Mouse (Mus musculus) right cerebral cortex, postnatal 4 days (tissue): ENCODE results near the gene Gm20388.

ENCODE experiments used
- DNase-seq: peaks from one replicate; pipeline ENCODE4 v3.0.0-alpha.2; 2022

The Gm20388 gene

DNA sequence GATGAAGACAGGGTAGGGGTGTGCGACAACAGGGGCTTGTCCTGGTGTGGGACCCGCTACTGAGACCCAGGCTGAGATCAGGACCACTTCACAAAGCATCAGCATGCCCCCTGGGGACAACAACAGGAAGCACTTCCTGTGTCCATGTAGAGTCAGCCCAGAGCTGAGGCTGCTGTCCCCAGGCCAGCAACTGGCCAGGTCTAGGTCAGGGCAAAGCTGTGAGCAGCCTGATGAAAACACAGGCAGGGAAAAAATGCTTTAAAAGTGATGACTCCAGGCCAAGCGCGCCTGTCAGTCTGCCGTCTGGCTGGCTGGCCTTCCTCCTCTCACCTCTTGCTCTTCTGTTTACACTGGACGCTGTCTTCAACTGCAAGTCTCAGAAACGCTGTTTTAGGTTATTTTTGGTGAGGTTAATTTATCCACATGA, 1721.0 kb downstream of the Gm20388 start:
- DNase-seq, result no peak

DNA sequence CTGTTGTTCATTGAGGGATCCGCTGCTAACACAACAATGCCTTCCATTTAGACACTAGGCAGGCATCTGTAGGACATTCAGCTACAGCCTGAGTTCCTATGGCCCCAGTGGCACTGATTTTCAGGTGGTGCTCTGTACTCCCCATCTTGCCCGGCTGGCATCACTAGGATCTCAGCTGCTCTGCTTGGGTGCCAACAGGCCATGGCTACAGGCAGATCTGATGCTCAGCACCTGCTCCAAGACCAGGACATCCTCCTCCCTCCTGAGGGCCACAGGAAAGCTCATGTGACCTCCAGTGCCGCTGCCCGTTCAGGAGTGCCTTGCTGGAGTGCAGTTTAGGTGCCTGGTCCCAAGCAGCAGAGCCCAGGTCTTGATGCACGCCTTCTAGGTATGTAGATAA, 1721.8 kb downstream of the Gm20388 start:
- no peak for DNase-seq

DNA sequence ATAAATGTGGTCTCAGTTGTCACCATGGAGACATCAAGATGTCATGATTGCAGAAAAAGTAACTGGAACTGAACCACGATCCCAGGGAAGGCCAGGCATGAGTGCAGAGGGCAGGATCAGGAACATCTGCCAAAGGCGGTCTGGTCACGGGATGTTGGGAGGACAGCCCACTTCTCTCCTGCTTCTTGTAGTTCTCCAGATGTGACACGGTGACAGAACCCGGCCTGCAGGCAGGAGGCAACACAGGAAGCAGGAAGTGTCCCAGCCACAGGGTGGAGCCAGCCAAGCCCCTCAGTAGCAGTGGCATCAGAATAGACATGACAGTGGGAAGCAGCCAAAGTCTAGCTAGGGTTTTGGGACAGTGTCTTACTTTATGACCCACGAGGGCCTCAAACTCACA, 1724.9 kb downstream of the Gm20388 start:
- no peak for DNase-seq

DNA sequence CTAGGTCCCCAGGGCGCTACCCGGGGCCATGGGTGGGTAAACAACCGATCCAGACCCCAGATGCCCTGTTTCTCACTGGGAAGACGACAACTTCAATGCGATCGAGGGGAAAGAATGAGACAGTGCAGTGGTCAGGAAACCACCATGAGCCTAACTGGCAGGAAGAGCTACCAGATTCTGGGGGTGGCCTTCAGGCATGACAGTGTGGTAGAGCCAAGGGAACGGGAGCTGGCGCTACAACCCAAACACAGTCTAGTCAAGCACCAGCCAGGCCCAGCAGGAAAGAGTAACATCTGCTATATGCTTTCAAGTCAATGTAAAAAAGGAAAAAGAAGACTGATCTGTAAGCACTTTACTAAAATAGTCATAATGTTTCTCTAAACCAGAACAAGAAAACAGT, 1725.5 kb downstream of the Gm20388 start:
- no peak for DNase-seq

DNA sequence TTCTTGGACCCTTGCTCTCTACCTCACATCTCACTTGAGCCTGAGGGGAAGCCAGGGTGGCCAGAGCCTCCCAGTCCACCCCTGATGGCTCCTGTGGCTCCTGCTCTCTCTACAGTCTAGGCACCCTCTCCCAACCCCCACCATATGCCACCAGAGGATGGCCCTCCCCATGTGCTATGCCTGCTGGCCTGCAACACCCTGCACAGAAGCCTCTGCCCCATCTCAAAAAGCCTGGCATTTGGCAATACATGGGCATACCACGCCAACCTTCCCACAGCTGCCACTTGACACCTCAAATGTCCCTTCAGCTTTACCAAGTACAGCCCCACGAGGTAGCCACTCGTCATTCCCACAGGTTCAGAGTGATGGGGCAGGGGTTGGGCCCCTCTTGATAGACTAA, 1732.2 kb downstream of the Gm20388 start:
- DNase-seq, result no peak

GRCm38 (mm10) chr8:121643384-121643783, 1732.7 kb downstream of the Gm20388 start:
- DNase-seq, result no peak

DNA sequence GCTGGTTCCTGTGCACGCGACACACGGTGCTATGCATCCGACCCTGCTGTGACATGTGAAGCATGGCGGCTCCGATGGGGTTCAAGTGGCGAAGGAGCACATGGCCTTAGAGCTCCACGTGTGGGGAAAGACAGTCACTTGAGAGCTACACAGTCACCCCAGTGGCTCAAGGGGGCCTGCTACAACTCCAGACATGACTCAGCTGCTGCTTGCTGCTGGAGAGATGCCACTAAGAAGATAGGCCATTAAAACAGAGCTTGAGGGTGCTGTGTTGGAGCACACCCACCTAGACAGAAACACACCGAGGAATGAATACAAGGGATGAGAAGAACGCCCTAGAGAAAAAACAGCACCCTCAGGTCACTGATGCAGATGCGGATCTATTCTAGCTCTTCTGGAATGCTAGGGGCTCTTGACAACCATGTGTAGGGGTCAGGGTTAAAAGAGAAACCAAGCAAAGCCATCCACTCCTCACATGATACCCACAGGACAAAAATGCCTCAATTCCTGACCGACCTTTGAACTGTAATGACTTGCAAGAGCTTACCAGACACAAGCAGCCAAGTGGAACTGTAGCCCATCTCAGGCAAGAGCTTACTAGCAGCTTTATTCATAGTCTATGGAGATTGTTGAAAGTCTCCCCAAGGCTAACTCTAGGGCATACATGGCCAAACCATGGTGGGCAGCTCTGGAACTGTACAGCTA, 1737.0 kb downstream of the Gm20388 start:
- DNase-seq, result no peak

GRCm38 (mm10) chr8:121648451-121648850, 1737.8 kb downstream of the Gm20388 start:
- no peak for DNase-seq

DNA sequence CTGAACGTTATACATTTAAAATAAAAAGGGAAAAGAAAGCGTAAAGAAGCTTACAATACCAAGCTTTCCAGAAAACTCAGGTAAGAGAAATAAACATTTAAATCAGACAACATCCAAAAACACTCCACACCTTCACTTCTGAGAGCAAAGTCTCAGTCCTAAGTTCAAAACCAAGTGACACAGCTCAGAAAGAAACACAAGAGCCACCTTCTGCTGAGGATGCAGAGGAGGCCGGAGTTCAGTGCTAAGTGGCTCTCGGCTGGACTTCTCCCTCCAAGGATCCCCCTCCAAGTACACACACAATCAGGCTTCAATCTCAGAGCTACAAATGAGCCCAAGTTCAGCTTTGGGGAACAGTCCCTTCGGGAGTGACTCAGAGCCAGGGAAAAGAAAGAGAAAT, 1738.8 kb downstream of the Gm20388 start:
- DNase-seq, result no peak

DNA sequence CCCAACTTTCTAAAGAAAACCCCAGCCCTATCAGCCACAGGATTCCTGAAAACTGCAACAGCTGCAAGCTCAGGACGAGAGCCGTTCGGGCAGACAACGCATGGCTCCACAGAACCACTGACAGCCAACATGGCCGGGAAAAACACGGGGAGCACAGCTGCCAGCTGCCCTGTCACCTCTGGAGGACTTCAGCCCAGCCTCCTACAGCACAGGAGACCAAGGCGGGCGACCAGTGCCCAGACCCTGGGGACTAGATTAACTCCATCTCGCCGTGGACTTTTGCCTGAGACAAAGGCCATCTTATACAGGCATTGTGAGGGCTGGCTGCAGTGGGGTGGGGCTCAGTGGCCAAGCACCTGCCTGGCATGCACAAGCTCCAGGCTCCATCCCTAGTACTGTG, 1739.3 kb downstream of the Gm20388 start:
- no peak for DNase-seq

GRCm38 (mm10) chr8:121650389-121651307, 1740.0 kb downstream of the Gm20388 start:
- DNase-seq, result no peak

DNA sequence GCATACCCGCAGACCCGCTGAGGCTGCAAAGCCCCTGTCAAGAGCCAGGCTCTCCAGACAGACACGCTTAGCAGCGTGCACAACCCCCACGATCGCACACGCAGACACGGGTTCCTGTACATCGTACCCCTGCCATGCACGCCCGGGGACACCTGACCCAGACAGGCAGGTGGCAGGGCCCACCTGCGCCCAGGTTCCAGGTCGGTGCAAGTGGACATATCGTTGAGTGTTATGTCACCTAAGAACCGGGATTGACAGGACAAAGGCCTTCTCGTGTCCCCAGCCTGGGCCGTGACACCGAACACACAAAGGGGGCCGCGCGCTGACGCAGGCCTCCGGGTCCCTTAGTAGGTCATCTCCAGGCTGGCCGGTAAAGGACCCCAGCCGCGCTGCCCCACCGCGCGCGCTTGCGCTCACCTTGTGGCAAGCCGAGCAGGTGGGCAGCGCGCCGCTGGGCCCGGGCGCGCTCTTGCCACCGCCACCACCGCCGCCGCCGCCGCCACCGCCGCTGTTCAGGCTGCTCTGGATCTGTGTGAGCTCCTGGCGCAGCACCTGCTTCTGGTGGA, 1740.8 kb downstream of the Gm20388 start:
- DNase-seq, result no peak

DNA sequence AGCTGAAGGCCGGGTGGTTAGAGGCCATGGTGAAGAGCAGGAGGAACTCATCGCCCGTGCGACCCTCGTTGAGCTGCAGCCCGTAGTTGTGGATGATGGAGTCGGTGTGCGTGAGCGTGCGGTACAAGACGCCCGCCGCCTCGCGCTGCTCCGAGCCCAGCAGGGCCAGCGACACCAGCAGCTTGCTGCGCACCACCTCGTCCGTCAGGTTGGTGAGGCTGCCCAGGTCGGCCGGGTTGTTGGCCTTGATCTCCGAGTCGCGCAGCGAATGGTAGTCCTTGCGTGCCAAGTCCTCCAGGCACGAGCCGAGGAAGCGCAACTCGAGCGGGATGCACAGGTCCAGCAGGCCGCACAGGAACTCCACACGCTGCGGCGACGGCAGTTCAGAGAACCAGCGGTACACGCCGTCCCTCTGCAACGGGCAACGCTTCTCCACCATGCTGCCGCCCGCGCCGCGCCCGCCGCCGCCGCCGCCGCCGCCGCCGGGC, 1741.3 kb downstream of the Gm20388 start:
- DNase-seq, result peak; percentile 54

GRCm38 (mm10) chr8:121652774-121653323, 1742.2 kb downstream of the Gm20388 start, which contains the start of gene Zcchc14:
Zcchc14 (minus strand) TSS chr8:121652901.
- peak; percentile 98 for DNase-seq

DNA sequence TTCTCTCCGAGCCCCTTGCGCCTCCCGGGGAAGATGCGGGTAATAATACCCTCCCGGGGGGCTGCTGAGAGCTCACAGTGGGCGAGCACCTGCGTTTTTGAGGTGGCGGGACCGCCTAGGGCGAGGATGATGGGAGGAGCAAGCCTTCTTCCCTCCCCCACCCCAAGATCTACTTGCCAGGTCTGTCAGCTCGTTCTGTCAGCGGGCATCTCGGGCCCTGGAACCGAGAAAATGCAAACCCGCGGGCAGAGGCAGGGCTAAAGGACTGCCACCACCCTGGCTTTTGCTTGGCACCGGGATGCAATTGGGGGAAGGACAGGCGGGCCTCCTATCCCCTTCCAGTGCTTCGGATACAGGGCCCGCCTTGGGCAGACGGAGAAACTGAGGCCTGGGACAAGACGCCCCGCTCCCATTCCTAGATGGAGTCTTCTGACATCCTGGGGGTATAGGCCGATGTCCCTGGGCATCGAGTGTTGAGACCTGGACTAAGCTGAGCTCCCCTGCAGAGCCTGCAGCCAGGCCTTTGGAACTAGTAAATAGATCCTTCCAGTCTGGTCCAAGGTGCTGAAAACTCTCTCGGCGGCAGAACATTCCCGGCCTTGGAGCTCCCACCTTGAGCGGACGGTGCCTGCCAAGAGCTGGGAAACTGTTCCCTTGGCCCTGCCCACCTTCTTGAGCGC, 1742.8 kb downstream of the Gm20388 start:
- no peak for DNase-seq

- DNase-seq, result no peak
Measured at GRCm38 (mm10) chr8:121654131-121654530, 1743.5 kb downstream of the Gm20388 start.

DNA sequence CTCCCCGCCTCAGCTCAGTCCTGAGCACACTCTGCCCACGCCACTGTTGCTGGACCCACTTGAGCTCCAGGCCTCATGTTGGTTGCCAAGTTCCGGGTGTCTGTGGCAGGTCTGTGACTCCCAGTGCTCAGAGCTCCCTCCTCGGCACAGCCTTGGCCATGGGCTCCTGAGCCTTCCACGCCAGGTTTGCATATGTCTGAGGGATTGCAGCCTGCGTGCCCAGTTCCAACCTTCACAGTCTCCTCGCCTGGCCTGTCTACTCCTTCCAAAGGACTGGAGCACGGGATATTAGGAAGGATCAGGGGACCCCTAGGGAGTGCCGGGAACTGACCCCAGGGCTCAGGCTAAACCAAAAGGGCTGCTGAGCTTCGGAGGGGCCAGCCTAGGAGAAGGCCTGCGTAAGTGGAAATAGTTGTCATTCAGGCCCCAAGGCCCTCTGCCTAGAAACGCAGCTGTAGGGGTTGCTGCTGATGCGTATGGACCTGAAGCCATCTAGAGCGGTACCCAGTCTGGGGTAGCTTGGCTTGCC, 1744.4 kb downstream of the Gm20388 start:
- no peak for DNase-seq

GRCm38 (mm10) chr8:121660602-121661001, 1750.0 kb downstream of the Gm20388 start:
- no peak for DNase-seq

DNA sequence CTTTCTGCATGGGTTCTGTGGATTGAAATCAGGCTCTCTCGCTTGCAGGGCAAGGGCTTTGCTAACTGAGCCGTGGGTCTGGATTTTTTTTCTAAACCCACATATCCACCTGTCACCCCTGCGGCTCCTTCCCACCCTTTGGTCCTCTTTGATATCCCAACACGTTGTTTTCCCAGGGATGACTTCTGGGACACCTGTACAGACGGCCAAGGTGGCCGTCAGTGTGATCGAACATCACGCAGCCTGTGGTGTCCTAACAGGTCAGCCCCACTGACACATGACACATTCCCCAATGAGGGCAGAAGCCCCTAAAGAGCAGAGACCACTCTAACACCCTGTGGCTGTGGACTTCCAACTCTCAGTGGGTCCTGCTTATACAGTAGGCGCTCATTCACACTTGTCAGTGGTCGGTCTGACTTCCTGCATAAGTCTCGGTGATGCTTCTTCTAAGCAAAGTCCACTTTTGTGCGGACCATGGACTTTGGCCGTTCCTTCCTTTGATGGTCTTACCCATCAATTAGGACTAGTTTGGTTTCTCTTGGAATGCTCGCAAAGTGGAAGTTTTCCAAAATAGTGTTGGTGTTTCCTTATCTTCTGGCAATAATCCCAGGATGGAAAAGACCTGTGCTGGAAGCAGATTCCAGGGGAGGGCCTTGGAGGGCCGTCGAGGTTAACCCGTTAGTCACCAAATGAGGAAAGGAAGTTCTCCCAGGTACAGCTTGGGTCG, 1751.2 kb downstream of the Gm20388 start:
- DNase-seq, result no peak

- no peak for DNase-seq
Measured at GRCm38 (mm10) chr8:121663101-121663500, 1752.5 kb downstream of the Gm20388 start.

- DNase-seq, result peak; percentile 37
Measured at GRCm38 (mm10) chr8:121665329-121665728, 1754.7 kb downstream of the Gm20388 start.
